Mouse (Mus musculus) brain, embryonic 14.5 days (tissue): Measurements from ENCODE around the gene Paics.

Experiments
- CTCF ChIP-seq: fragments of 200-500 bp; IDR thresholded peaks from 2 replicates; pipeline ENCODE4 v1.5.1; 2012; ENCODE audit warnings: inconsistent platforms, mild to moderate bottlenecking, moderate library complexity, borderline replicate concordance; ENCODE audit not compliant: insufficient read depth, insufficient read length; ENCODE audit errors: extremely low read depth
- POLR2A ChIP-seq: fragments of 200-500 bp; IDR thresholded peaks from 2 replicates; pipeline ENCODE4 v1.6.1; 2012; ENCODE audit warnings: mild to moderate bottlenecking, inconsistent platforms, borderline replicate concordance; ENCODE audit not compliant: poor library complexity, insufficient read depth, insufficient read length, severe bottlenecking; ENCODE audit errors: extremely low read depth

DNA sequence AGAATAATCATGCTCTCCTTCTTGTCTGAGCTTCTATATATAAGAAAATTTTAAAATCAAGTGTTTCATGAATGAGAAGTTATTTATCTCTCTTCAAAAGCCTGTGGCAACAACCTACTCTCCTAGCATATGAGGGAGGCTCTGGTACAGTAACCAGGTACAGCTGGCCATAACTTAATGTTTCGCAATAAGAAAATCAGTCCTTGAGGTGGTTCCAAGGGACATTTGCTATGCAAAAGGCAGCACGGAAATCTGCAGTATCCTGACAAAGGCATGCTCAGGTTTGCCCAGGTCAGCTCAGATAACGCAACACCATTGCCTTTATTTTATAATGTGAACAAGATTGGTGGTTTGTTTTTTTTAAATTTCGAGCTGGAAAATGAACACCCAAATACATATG, 9.1 kb upstream of the Paics start:
- TF ChIP-seq CTCF (no peak), POLR2A (no peak)
